Mouse (Mus musculus) cortical plate, adult 2 months (tissue): Measurements from ENCODE around the gene Igfbpl1.

Source experiments
- CTCF ChIP-seq: fragments of 200-500 bp; IDR thresholded peaks from 2 replicates; pipeline ENCODE4 v1.5.1; 2011; ENCODE audit warnings: mild to moderate bottlenecking, control low read depth, low read length; ENCODE audit not compliant: insufficient read depth; ENCODE audit errors: extremely low read depth
- POLR2A ChIP-seq: fragments of 200-500 bp; IDR thresholded peaks from 2 replicates; pipeline ENCODE4 v1.6.1; 2011; ENCODE audit warnings: mild to moderate bottlenecking, low read length, control low read depth; ENCODE audit not compliant: insufficient read depth; ENCODE audit errors: extremely low read depth

- TF ChIP-seq POLR2A (no peak), CTCF (no peak)
Measured at GRCm38 (mm10) chr4:45770638-45771033, 56.1 kb downstream of the Igfbpl1 start.
